Mouse (Mus musculus) left cerebral cortex, postnatal 10 days (tissue): ENCODE data around the gene Fktn. TPM values are rescaled to one million over a fixed set of nuclear protein-coding genes. Genes with fewer than 3 reads are reported as not detected.
"Not testable (repeated sequence)": the region's sequence is repeated elsewhere in the genome, so short reads cannot be mapped to it uniquely, and the experiment has no call there.

Experiments used
- DNase-seq, 2 experiments: peaks; one replicate each; pipeline ENCODE4 v3.0.0; 2021 to 2022; ENCODE audit warnings: low spot score in 2 of 2, mixed read lengths in 1 of 2; ENCODE audit errors: extremely low spot score in 1 of 2
- intact Hi-C: fragments of 180-260 bp; cut with DNase I; formaldehyde crosslinking; loops from one replicate; pipeline ENCODE4 v1.15.1; 2025
- total RNA-seq, 2 experiments: library from RNA; stranded (reverse); gene quantifications; 2 replicates each; pipeline ENCODE4 v1.2.3; 2021

Fktn gene
- total RNA-seq, 2 experiments from 2014 or later = 27.6 to 28.9 TPM

GRCm38 (mm10) chr4:53806428-53806827 lies 92.6 kb downstream of the Fktn start:
- intact Hi-C loops, DNase-seq: not testable (repeated sequence)

- intact Hi-C loops = no loop called here
- no peak for DNase-seq
Measured at GRCm38 (mm10) chr4:53818320-53818719, 104.5 kb downstream of the Fktn start.

GRCm38 (mm10) chr4:53823697-53824096 lies 109.9 kb downstream of the Fktn start:
- no peak for DNase-seq
- intact Hi-C loops = no loop called here

GRCm38 (mm10) chr4:53824831-53825230 lies 111.0 kb downstream of the Fktn start:
- DNase-seq = no peak
- intact Hi-C loops = loop anchor here (5.0 kb wide), 1 partner anchor 88 kb away; no protein-coding TSS in a partner anchor

GRCm38 (mm10) chr4:53825821-53826605 lies 112.2 kb downstream of the Fktn start, which contains the start of gene Tmem38b:
Gene Tmem38b (plus strand): TSS chr4:53826045.
- intact Hi-C loops = loop anchor here (5.0 kb wide), 1 partner anchor 89 kb away; no protein-coding TSS in a partner anchor

GRCm38 (mm10) chr4:53826641-53827248 lies 112.9 kb downstream of the Fktn start:
- intact Hi-C loops = loop anchor here (5.0 kb wide), 1 partner anchor 89 kb away; no protein-coding TSS in a partner anchor
- DNase-seq = no peak

More at GRCm38 (mm10) chr4:53825821-53826605, 112.2 kb downstream of the Fktn start, which contains the start of gene Tmem38b:
- peak; percentile 25 to 85 for DNase-seq

Other genes with a start within 250 kb of the Fktn start
- 10 to 100 TPM; 45.9 to 54.0 TPM for gene Fsd1l, start 82.5 kb upstream of the Fktn start, total RNA-seq
- under 1 TPM in 1 of 2 experiments, not detected in 1; 0.11 TPM for gene Tal2, start 65.7 kb downstream of the Fktn start, total RNA-seq
- 10 to 100 TPM; 10.7 to 13.6 TPM for gene Tmem38b, start 112.0 kb downstream of the Fktn start, total RNA-seq